Mouse (Mus musculus): ENCODE data around the gene Dppa1.

DNA sequence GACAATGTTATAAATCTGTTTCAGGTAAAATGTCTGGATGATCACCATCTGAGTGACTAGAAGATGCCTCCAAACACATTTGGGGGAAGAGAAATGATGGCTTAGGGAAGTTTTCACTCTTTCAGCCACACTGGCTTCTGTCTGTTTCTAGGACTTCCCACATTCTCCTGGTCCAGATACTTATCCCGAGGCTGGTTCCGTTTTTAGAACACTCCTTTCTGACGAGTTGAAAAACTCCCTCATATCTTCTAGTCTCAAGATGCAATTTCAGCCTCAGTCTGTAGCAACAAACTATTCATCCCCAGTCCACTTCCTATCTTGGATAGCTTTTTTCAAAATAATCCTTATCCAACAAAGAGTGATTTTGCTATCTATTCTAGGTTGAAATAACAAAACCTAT lies 23.4 kb upstream of the Dppa1 start:
- no peak for TF ChIP-seq CTCF (IDR thresholded peaks at IDR 0.05; ENCODE audit: borderline replicate concordance, extremely low read depth, insufficient read depth, insufficient read length)
- no peak for TF ChIP-seq POLR2A (IDR thresholded peaks at IDR 0.05; ENCODE audit: borderline replicate concordance, extremely low read depth, insufficient read depth, insufficient read length, poor library complexity, severe bottlenecking)

Measured in brain, embryonic 14.5 days (tissue).